Mouse (Mus musculus): ENCODE results near the gene Katna1. TPM values are rescaled to one million over a fixed set of nuclear protein-coding genes. Genes with fewer than 3 reads are reported as not detected.

Gene Katna1
- polyA plus RNA-seq, 1 experiment = 5.2 TPM

DNA sequence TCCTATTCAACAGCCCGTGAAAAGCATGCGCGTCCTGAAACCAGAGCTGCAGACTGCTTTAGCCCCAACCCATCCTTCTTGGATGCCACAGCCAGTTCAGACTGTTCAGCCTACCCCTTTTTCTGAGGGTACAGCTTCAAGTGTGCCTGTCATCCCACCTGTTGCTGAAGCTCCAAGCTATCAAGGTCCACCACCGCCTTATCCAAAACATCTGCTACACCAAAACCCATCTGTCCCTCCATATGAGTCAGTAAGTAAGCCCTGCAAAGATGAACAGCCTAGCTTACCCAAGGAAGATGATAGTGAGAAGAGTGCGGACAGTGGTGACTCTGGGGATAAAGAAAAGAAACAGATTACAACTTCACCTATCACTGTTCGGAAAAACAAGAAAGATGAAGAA, 23.2 kb upstream of the Katna1 start:
- Histone ChIP-seq H3K4me1 (ENCODE audit: control insufficient read depth, insufficient read depth, low read length) (no peaks in the 10 kb centered on the region), H3K36me3 (ENCODE audit: control insufficient read depth, insufficient read depth, low read length) (peaks cover 6% of the 10 kb centered on the region), H3K27me3 (ENCODE audit: control insufficient read depth, insufficient read depth, low read length) (no peaks in the 10 kb centered on the region), H3K27ac (ENCODE audit: control insufficient read depth, insufficient read depth, low read depth, low read length) (no peak overlapping the region), H3K4me3 (ENCODE audit: control insufficient read depth, low read depth, low read length) (no peak overlapping the region)
- no peak for TF ChIP-seq POLR2A (IDR thresholded peaks at IDR 0.05; ENCODE audit: control insufficient read depth, low read depth, low read length)
- TF ChIP-seq CTCF (IDR thresholded peaks at IDR 0.05; ENCODE audit: control insufficient read depth, insufficient read depth, insufficient replicate concordance, low read depth, low read length) = no peak

DNA sequence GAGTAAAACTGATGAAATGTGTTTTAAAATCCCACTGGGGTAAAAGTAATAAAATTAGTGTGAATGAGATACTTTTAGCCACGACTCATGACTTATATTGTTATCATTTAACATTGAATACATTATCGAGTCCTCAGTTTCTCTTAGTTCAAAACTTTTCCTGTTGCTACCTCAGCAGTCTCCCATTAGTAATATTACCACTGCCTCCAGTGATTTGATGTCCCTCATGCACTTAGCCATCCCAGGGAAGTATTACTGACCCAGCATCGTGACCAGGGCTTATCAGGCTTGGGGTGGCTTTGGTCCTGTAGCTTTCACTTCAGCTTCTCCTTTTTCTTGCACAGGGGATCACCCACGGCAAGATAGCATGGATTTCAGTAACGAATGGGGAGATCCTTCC, 15.7 kb upstream of the Katna1 start:
- H3K36me3 ChIP-seq (ENCODE audit: control insufficient read depth, insufficient read depth, low read length) = peaks cover 2% of the 10 kb centered on the region
- H3K4me1 ChIP-seq (ENCODE audit: control insufficient read depth, insufficient read depth, low read length) = no peaks in the 10 kb centered on the region
- TF ChIP-seq CTCF (IDR thresholded peaks at IDR 0.05; ENCODE audit: control insufficient read depth, insufficient read depth, insufficient replicate concordance, low read depth, low read length) = no peak
- no peak for TF ChIP-seq POLR2A (IDR thresholded peaks at IDR 0.05; ENCODE audit: control insufficient read depth, low read depth, low read length)
- no peak overlapping the region for H3K4me3 ChIP-seq (ENCODE audit: control insufficient read depth, low read depth, low read length)
- no peak overlapping the region for H3K27ac ChIP-seq (ENCODE audit: control insufficient read depth, insufficient read depth, low read depth, low read length)
- no peaks in the 10 kb centered on the region for H3K27me3 ChIP-seq (ENCODE audit: control insufficient read depth, insufficient read depth, low read length)

DNA sequence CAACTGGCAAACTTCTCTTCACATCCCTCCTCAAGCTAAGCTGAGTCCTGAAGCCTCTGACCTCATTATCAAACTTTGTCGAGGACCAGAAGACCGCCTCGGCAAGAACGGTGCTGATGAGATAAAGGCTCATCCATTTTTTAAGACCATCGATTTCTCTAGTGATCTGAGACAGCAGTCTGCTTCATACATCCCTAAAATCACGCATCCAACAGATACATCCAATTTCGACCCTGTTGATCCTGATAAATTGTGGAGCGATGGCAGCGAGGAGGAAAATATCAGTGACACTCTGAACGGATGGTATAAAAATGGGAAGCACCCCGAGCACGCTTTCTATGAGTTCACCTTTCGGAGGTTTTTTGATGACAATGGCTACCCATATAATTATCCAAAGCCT, 13.3 kb upstream of the Katna1 start:
- Histone ChIP-seq H3K27ac (ENCODE audit: control insufficient read depth, insufficient read depth, low read depth, low read length) (no peak overlapping the region), H3K4me3 (ENCODE audit: control insufficient read depth, low read depth, low read length) (no peak overlapping the region), H3K27me3 (ENCODE audit: control insufficient read depth, insufficient read depth, low read length) (no peaks in the 10 kb centered on the region), H3K36me3 (ENCODE audit: control insufficient read depth, insufficient read depth, low read length) (peaks cover 2% of the 10 kb centered on the region), H3K4me1 (ENCODE audit: control insufficient read depth, insufficient read depth, low read length) (no peaks in the 10 kb centered on the region)
- TF ChIP-seq POLR2A (IDR thresholded peaks at IDR 0.05; ENCODE audit: control insufficient read depth, low read depth, low read length) (no peak), CTCF (IDR thresholded peaks at IDR 0.05; ENCODE audit: control insufficient read depth, insufficient read depth, insufficient replicate concordance, low read depth, low read length) (no peak)

DNA sequence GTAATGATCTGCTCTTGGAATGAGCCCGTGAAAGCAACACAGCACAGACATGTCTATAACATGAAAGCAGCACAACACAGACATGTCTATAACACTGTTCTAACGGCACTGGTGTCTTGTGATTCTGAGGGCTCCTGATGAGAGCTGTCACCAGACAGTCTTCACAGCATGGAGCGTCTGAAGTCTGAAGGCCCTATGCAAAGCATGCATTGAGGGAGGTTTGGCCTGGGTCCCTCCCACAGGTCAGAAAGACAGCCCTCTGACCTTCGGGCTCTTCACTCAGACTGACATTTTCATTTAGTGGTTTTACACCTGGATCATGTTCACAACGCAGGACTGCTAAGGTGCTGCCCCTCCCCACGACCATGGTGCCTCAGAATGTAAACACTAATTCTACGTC, 10.7 kb upstream of the Katna1 start:
- no peak for TF ChIP-seq POLR2A (IDR thresholded peaks at IDR 0.05; ENCODE audit: control insufficient read depth, low read depth, low read length)
- no peak for TF ChIP-seq CTCF (IDR thresholded peaks at IDR 0.05; ENCODE audit: control insufficient read depth, insufficient read depth, insufficient replicate concordance, low read depth, low read length)
- peaks cover 2% of the 10 kb centered on the region for H3K36me3 ChIP-seq (ENCODE audit: control insufficient read depth, insufficient read depth, low read length)

DNA sequence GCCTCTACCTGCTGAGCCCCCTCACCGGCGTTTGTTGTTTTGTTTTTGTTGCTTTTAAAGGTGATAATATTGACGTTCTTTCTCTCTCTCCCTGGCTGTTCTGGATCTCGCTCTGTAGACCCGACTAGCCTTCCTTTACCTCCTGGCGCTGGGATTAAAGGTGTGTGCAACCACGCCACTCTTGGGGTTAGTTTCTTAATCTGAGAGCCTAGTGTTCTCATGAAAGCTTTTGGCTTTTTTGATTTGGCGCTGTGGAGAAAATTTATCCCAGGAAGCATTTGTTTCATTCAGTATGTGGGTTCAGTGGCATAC, 657 bp downstream of the Katna1 start:
- TF ChIP-seq POLR2A (IDR thresholded peaks at IDR 0.05; ENCODE audit: control insufficient read depth, low read depth, low read length) (no peak), CTCF (IDR thresholded peaks at IDR 0.05; ENCODE audit: control insufficient read depth, insufficient read depth, insufficient replicate concordance, low read depth, low read length) (no peak)
- Histone ChIP-seq H3K36me3 (ENCODE audit: control insufficient read depth, insufficient read depth, low read length) (no peaks in the 10 kb centered on the region), H3K27me3 (ENCODE audit: control insufficient read depth, insufficient read depth, low read length) (no peaks in the 10 kb centered on the region), H3K4me1 (ENCODE audit: control insufficient read depth, insufficient read depth, low read length) (no peaks in the 10 kb centered on the region; the same call in 1 of the 2 replicates), H3K4me3 (ENCODE audit: control insufficient read depth, low read depth, low read length) (peak overlapping the region; percentile 99), H3K27ac (ENCODE audit: control insufficient read depth, insufficient read depth, low read depth, low read length) (peak overlapping the region; percentile 90; the same call in 1 of the 2 replicates)

More for the DNA sequence above, 10.7 kb upstream of the Katna1 start:
- Histone ChIP-seq H3K4me3 (ENCODE audit: control insufficient read depth, low read depth, low read length) (no peak overlapping the region), H3K27me3 (ENCODE audit: control insufficient read depth, insufficient read depth, low read length) (no peaks in the 10 kb centered on the region), H3K4me1 (ENCODE audit: control insufficient read depth, insufficient read depth, low read length) (no peaks in the 10 kb centered on the region), H3K27ac (ENCODE audit: control insufficient read depth, insufficient read depth, low read depth, low read length) (no peak overlapping the region)

DNA sequence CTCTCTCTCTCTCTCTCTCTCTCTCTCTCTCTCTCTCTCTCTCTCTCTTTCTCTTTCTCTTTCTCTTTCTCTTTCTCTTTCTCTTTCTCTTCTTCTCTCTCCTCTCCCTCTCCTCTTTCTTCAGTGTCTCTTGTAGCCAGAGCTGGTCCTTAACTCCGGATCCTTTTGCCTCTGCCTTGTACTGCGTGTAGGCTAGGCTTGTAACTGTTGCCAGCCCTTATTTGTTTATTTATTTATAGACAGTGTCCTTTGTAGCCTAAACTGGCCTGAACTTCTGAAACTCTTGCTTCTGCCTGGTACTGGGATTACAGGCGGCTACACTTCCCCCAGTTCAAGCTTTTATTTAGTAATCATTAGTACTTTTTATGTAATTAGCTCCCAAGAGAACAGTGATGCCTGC, 1.2 kb downstream of the Katna1 start:
- Histone ChIP-seq H3K4me3 (ENCODE audit: control insufficient read depth, low read depth, low read length) (no peak overlapping the region), H3K27me3 (ENCODE audit: control insufficient read depth, insufficient read depth, low read length) (no peaks in the 10 kb centered on the region), H3K36me3 (ENCODE audit: control insufficient read depth, insufficient read depth, low read length) (no peaks in the 10 kb centered on the region), H3K27ac (ENCODE audit: control insufficient read depth, insufficient read depth, low read depth, low read length) (no peak overlapping the region), H3K4me1 (ENCODE audit: control insufficient read depth, insufficient read depth, low read length) (no peaks in the 10 kb centered on the region; the same call in 1 of the 2 replicates)
- no peak for TF ChIP-seq CTCF (IDR thresholded peaks at IDR 0.05; ENCODE audit: control insufficient read depth, insufficient read depth, insufficient replicate concordance, low read depth, low read length)
- no peak for TF ChIP-seq POLR2A (IDR thresholded peaks at IDR 0.05; ENCODE audit: control insufficient read depth, low read depth, low read length)

DNA sequence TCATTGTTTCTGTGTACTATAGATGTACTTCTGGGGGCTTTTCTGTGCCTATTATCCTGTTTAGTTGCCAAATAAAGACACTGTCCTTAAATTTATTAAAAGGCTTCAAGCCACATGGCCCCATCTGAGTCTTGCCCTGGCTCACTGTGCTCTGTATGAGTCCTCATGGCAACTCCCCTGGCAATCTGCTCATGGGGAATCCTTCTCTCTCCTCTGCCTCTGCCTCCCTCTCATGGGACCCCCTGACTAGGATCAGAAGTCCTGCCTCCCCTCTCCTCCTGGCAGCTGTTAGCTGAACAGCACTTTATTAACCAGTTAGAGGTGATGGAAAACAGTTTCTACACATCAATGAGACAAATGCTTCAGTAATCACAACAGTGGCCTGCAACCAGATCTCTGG, 5.8 kb downstream of the Katna1 start:
- H3K4me1 ChIP-seq (ENCODE audit: control insufficient read depth, insufficient read depth, low read length) = no peaks in the 10 kb centered on the region; the same call in 1 of the 2 replicates
- H3K36me3 ChIP-seq (ENCODE audit: control insufficient read depth, insufficient read depth, low read length) = no peaks in the 10 kb centered on the region
- no peak for TF ChIP-seq CTCF (IDR thresholded peaks at IDR 0.05; ENCODE audit: control insufficient read depth, insufficient read depth, insufficient replicate concordance, low read depth, low read length)
- TF ChIP-seq POLR2A (IDR thresholded peaks at IDR 0.05; ENCODE audit: control insufficient read depth, low read depth, low read length) = no peak
- H3K27ac ChIP-seq (ENCODE audit: control insufficient read depth, insufficient read depth, low read depth, low read length) = no peak overlapping the region
- no peak overlapping the region for H3K4me3 ChIP-seq (ENCODE audit: control insufficient read depth, low read depth, low read length)
- no peaks in the 10 kb centered on the region for H3K27me3 ChIP-seq (ENCODE audit: control insufficient read depth, insufficient read depth, low read length)

DNA sequence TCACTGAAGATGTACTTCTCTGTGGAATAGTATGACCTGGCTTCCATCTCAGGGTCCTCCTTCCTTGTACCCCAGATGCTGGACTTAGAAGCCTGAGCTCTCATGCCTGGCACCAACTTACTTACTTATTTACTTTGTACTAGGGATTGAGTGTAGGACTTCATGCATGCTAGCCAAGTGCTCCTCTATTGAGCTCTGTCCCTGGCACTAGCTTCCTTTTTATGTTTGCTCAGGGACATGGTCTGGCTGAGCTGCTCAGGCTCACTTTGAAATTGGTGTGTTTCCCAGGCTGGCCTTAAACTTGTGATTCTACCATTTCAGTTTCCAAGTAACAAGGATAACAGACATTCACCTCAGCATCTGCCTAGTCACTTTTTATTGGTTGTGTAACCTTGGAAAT, 11.3 kb downstream of the Katna1 start:
- no peaks in the 10 kb centered on the region for H3K36me3 ChIP-seq (ENCODE audit: control insufficient read depth, insufficient read depth, low read length)
- H3K27me3 ChIP-seq (ENCODE audit: control insufficient read depth, insufficient read depth, low read length) = no peaks in the 10 kb centered on the region
- H3K27ac ChIP-seq (ENCODE audit: control insufficient read depth, insufficient read depth, low read depth, low read length) = no peak overlapping the region
- H3K4me3 ChIP-seq (ENCODE audit: control insufficient read depth, low read depth, low read length) = no peak overlapping the region
- TF ChIP-seq CTCF (IDR thresholded peaks at IDR 0.05; ENCODE audit: control insufficient read depth, insufficient read depth, insufficient replicate concordance, low read depth, low read length) = no peak
- TF ChIP-seq POLR2A (IDR thresholded peaks at IDR 0.05; ENCODE audit: control insufficient read depth, low read depth, low read length) = no peak
- no peaks in the 10 kb centered on the region for H3K4me1 ChIP-seq (ENCODE audit: control insufficient read depth, insufficient read depth, low read length)
